Mouse (Mus musculus) G1E (cell line): ENCODE results near the gene Aars2. TPM values are rescaled to one million over a fixed set of nuclear protein-coding genes. Genes with fewer than 3 reads are reported as not detected.

ENCODE experiments used
- ATAC-seq: 2 replicates; pipeline ENCODE4 v1.8.0; 2016; ENCODE audit warnings: mild to moderate bottlenecking; ENCODE audit not compliant: insufficient number of reproducible peaks, poor library complexity, low FRiP score, severe bottlenecking; ENCODE audit errors: extremely low read depth
- DNase-seq: peaks from one replicate; pipeline ENCODE4 v3.0.0; 2012; ENCODE audit warnings: low spot score
- H3K27me3 ChIP-seq: 2 replicates; pipeline ENCODE4 v1.6.1; 2012; ENCODE audit warnings: mild to moderate bottlenecking, low read length, inconsistent platforms; ENCODE audit not compliant: insufficient read depth
- H3K36me3 ChIP-seq: replicated peaks from 2 replicates; pipeline ENCODE3; 2012; ENCODE audit warnings: mild to moderate bottlenecking, inconsistent platforms
- H3K4me1 ChIP-seq: 2 replicates; pipeline ENCODE4 v1.6.1; 2012; ENCODE audit warnings: low read depth, low read length, inconsistent platforms, mixed read lengths; ENCODE audit not compliant: insufficient read depth
- H3K4me3 ChIP-seq: 2 replicates; pipeline ENCODE4 v1.5.1; 2012; ENCODE audit warnings: low read depth, mild to moderate bottlenecking, inconsistent platforms, low read length, moderate library complexity, mixed read lengths
- H3K9me3 ChIP-seq: replicated peaks from 2 replicates; pipeline ENCODE4 v1.6.1; 2012; ENCODE audit warnings: inconsistent platforms
- CTCF ChIP-seq: IDR thresholded peaks from 2 replicates; pipeline ENCODE4 v1.5.1; 2012; ENCODE audit warnings: low read depth, low read length, inconsistent platforms, mixed read lengths
- GATA1 ChIP-seq: IDR thresholded peaks from 2 replicates; pipeline ENCODE4 v1.6.1; 2012; ENCODE audit warnings: borderline replicate concordance, low read length, inconsistent platforms, mixed read lengths
- GATA2 ChIP-seq: IDR thresholded peaks from 2 replicates; pipeline ENCODE4 v1.6.1; 2012; ENCODE audit warnings: low read depth, low read length, inconsistent platforms, borderline replicate concordance
- POLR2AphosphoS5 ChIP-seq: IDR thresholded peaks from 2 replicates; pipeline ENCODE4 v1.6.1; 2012; ENCODE audit warnings: low read depth, low read length, inconsistent platforms; ENCODE audit not compliant: insufficient replicate concordance
- TAL1 ChIP-seq: conservative IDR thresholded peaks from 2 replicates; pipeline ENCODE4 v1.6.1; 2012; ENCODE audit warnings: low read depth, low read length, inconsistent platforms, mixed read lengths
- polyA plus RNA-seq: library from polyadenylated mRNA; stranded (reverse); fragments of >175 nt; gene quantifications from 2 replicates; pipeline ENCODE4 v1.2.3, GENCODE M21; 2012
- total RNA-seq, 2 experiments: library from RNA; stranded (forward) in 1 of 2; stranded (reverse) in 1 of 2; fragments of 200-1000 nt in 1 of 2; fragments of >200 nt in 1 of 2; fragmentation: Nextera tagmentation in 1 of 2; gene quantifications; 2 replicates each; pipeline ENCODE4 v1.2.3; 2014 to 2017

Aars2 gene
- total and polyA plus RNA-seq, 3 experiments = 6.8 to 34.7 (median 8.7) TPM

DNA sequence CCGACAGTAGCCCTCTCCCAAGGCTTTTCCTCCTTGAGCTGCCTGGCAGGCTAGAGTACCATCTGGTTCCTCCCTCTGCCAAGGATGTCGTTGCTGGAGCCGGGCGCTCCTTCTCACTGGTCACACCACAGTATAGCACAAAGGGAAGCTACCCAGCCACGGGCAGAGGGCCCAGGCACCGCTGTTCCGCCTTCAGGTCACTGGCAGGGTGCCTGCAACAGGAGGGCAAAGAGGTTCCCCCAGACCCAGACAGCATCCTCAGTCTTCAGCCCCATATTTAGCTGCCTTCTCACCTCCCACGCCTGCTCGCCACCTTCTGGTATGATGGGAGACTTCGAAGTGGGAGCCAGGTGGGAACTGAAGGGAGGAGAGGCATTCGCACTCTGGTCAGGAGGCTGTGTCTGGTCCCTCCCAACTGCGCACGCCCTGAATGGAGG is 23.7 kb downstream of the Aars2 start:
- TF ChIP-seq POLR2AphosphoS5 (no peak), GATA1 (no peak), GATA2 (no peak), TAL1 (no peak), CTCF (no peak)
- no peak overlapping the region for H3K4me3 ChIP-seq
- peaks cover 42% of the 10 kb centered on the region for H3K27me3 ChIP-seq
- ATAC-seq (no peak), DNase-seq (no peak)
- no peaks in the 10 kb centered on the region for H3K9me3 ChIP-seq
- H3K36me3 ChIP-seq = no peaks in the 10 kb centered on the region
- H3K4me1 ChIP-seq = no peaks in the 10 kb centered on the region

DNA sequence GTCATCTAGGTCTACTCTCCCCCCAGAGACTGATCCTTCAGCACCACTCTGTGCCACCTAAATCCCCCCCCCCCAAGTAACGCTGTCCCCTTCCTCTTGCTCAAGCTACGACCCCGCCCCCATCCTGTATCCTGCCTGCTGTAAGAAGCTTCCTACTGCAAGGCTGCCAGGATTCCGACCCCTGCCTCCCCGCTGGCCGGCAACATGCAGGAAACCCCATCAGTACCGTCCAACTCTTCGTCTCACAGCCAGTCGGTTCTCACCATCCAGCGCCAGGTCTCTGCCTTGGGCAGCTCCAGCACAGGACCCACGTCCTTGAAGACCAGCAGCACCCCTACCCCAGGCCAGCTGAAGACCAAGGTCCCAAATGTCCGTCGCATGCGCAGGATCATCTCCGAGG is 26.3 kb downstream of the Aars2 start:
- Histone ChIP-seq H3K4me1 (no peaks in the 10 kb centered on the region), H3K36me3 (no peaks in the 10 kb centered on the region), H3K4me3 (no peak overlapping the region), H3K27me3 (peaks cover 44% of the 10 kb centered on the region), H3K9me3 (no peaks in the 10 kb centered on the region)
- ATAC-seq (no peak), DNase-seq (no peak)
- TF ChIP-seq POLR2AphosphoS5 = no peak

- H3K9me3 ChIP-seq = no peaks in the 10 kb centered on the region
- peaks cover 42% of the 10 kb centered on the region for H3K27me3 ChIP-seq
- no peaks in the 10 kb centered on the region for H3K4me1 ChIP-seq
- TF ChIP-seq POLR2AphosphoS5 (no peak), CTCF (no peak), TAL1 (no peak), GATA1 (no peak), GATA2 (no peak)
- H3K4me3 ChIP-seq = no peak overlapping the region
- no peaks in the 10 kb centered on the region for H3K36me3 ChIP-seq
- DNase-seq = peak; percentile 39
- ATAC-seq = no peak
These were observed 29.6 kb downstream of the Aars2 start for GRCm38 (mm10) chr17:45536264-45536663.

DNA sequence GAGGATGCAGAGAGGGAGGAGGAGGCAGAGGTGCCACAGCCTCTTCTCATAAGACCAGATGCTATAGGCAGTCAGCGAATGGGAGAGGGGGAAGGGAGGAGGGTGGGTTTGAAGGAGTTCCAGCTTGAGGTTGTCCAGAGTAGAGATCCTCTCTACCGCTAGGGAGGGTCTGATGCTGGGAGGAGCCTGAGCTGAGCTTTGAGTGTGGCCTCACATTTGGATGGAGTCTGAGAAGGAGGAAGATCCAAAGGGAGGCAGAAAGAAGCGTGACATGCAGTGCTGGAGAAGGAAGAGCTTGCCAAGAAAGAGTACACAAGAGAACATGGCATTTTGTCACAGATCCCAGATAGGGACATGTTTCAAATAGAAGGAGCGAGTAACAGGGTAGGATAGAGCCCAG is 31.8 kb downstream of the Aars2 start:
- H3K4me3 ChIP-seq = no peak overlapping the region
- ATAC-seq (no peak), DNase-seq (no peak)
- TF ChIP-seq POLR2AphosphoS5 (no peak), GATA2 (no peak), TAL1 (no peak)
- H3K36me3 ChIP-seq = no peaks in the 10 kb centered on the region
- H3K4me1 ChIP-seq = no peaks in the 10 kb centered on the region
- no peaks in the 10 kb centered on the region for H3K9me3 ChIP-seq
- H3K27me3 ChIP-seq = peaks cover 37% of the 10 kb centered on the region

DNA sequence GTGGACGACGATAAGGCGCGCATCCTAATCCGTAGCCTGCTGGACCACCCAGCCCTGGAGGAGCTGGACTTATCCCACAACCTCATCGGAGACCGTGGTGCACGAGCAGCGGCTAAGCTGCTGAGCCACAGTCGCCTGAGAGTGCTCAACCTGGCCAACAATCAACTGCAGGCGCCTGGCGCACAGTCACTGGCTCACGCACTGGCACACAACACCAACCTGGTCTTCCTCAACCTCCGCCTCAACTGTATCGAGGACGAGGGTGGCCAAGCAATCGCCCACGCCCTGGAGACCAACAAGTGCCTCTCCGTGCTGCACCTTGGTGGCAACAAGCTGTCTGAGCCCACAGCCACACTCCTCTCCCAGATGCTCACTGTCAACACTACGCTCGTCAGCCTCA is 33.0 kb downstream of the Aars2 start:
- TF ChIP-seq POLR2AphosphoS5 (no peak), GATA2 (no peak), TAL1 (no peak), CTCF (no peak), GATA1 (no peak)
- peaks cover 47% of the 10 kb centered on the region for H3K27me3 ChIP-seq
- no peaks in the 10 kb centered on the region for H3K4me1 ChIP-seq
- no peak overlapping the region for H3K4me3 ChIP-seq
- no peak for DNase-seq
- ATAC-seq = no peak
- no peaks in the 10 kb centered on the region for H3K36me3 ChIP-seq
- no peaks in the 10 kb centered on the region for H3K9me3 ChIP-seq

DNA sequence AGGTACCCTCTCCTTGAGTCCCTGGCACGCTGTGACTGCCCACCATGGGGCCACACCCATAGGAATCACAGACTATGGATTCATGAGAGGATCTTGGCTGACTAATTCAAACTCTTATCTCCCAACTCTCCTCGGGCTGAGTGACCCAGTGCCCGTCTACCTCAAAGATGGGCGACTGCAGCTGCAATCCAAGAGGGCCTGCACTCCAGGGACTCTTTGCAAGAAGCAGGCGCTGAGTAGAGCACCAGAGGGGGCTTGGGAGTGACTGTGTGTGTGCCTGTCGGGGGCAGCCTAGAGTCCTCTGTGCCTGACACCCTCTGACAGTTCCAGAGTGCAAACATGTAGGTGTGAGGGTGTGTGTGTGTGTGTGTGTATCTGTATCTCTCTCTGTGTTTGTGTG is 35.5 kb downstream of the Aars2 start:
- TF ChIP-seq TAL1 (no peak), GATA2 (no peak), CTCF (no peak), GATA1 (no peak), POLR2AphosphoS5 (no peak)
- no peak for DNase-seq
- Histone ChIP-seq H3K4me1 (peaks cover 2% of the 10 kb centered on the region; the same call in 1 of the 2 replicates), H3K36me3 (no peaks in the 10 kb centered on the region), H3K27me3 (peaks cover 56% of the 10 kb centered on the region), H3K4me3 (no peak overlapping the region), H3K9me3 (peaks cover 6% of the 10 kb centered on the region; the same call in 1 of the 2 replicates)
- ATAC-seq = no peak

GRCm38 (mm10) chr17:45542705-45543104 is 36.1 kb downstream of the Aars2 start:
- no peak for DNase-seq

More at GRCm38 (mm10) chr17:45542705-45543104, 36.1 kb downstream of the Aars2 start:
- Histone ChIP-seq H3K27me3 (peaks cover 57% of the 10 kb centered on the region), H3K36me3 (no peaks in the 10 kb centered on the region), H3K4me3 (no peak overlapping the region), H3K9me3 (peaks cover 6% of the 10 kb centered on the region; the same call in 1 of the 2 replicates), H3K4me1 (peaks cover 2% of the 10 kb centered on the region; the same call in 1 of the 2 replicates)
- TF ChIP-seq TAL1 (no peak), GATA1 (no peak), CTCF (no peak), GATA2 (no peak), POLR2AphosphoS5 (no peak)
- ATAC-seq = no peak
